Mouse (Mus musculus) c-Kit-positive CD71-positive TER-119-positive erythroid progenitor cells, embryonic 14.5 days (primary cell): ENCODE data around the gene Ubac1.

Experiments used
- DNase-seq: peaks from one replicate; pipeline ENCODE4 v3.0.0-alpha.2; 2013; ENCODE audit warnings: low spot score

Gene Ubac1

GRCm38 (mm10) chr2:26021561-26022257 lies at the start of gene Ubac1:
TSS of gene Ubac1 (minus strand) at chr2:26021747.
- peak; percentile 79 for DNase-seq

- DNase-seq, result no peak
Measured at GRCm38 (mm10) chr2:26068592-26068991, 47.0 kb upstream of the Ubac1 start.

GRCm38 (mm10) chr2:26068175-26068574 lies 46.6 kb upstream of the Ubac1 start:
- no peak for DNase-seq

- DNase-seq, result no peak
Measured at GRCm38 (mm10) chr2:26066527-26066926, 45.0 kb upstream of the Ubac1 start.

GRCm38 (mm10) chr2:26062742-26063427 lies 41.3 kb upstream of the Ubac1 start:
- DNase-seq, result no peak

GRCm38 (mm10) chr2:26062241-26062640 lies 40.7 kb upstream of the Ubac1 start:
- no peak for DNase-seq

- peak; percentile 44 for DNase-seq
Measured at GRCm38 (mm10) chr2:26061018-26061666, 39.6 kb upstream of the Ubac1 start.

- no peak for DNase-seq
Measured at GRCm38 (mm10) chr2:26057053-26057452, 35.5 kb upstream of the Ubac1 start.

- no peak for DNase-seq
Measured at GRCm38 (mm10) chr2:26056226-26056625, 34.7 kb upstream of the Ubac1 start.

- DNase-seq, result no peak
Measured at GRCm38 (mm10) chr2:26055747-26056102, 34.2 kb upstream of the Ubac1 start.

GRCm38 (mm10) chr2:26055046-26055746 lies 33.6 kb upstream of the Ubac1 start:
- DNase-seq, result peak; percentile 75

GRCm38 (mm10) chr2:26052806-26053205 lies 31.3 kb upstream of the Ubac1 start:
- no peak for DNase-seq

- DNase-seq, result no peak
Measured at GRCm38 (mm10) chr2:26048816-26049215, 27.3 kb upstream of the Ubac1 start.

GRCm38 (mm10) chr2:26044216-26044615 lies 22.7 kb upstream of the Ubac1 start:
- no peak for DNase-seq

GRCm38 (mm10) chr2:26042603-26043002 lies 21.1 kb upstream of the Ubac1 start:
- DNase-seq, result no peak

- no peak for DNase-seq
Measured at GRCm38 (mm10) chr2:26041163-26041810, 19.7 kb upstream of the Ubac1 start.

GRCm38 (mm10) chr2:26039951-26040350 lies 18.4 kb upstream of the Ubac1 start:
- DNase-seq, result no peak

- peak; percentile 68 for DNase-seq
Measured at GRCm38 (mm10) chr2:26037386-26037785, 15.8 kb upstream of the Ubac1 start.

- DNase-seq, result no peak
Measured at GRCm38 (mm10) chr2:26034344-26035050, 12.9 kb upstream of the Ubac1 start.

GRCm38 (mm10) chr2:26030288-26030687 lies 8.7 kb upstream of the Ubac1 start:
- DNase-seq, result no peak
